In genomic region chr5:125532191-125532544, GRCm38 (mm10) we compare ENCODE assay signal across 8 mouse cellular contexts. TPM values are rescaled to one million over a fixed set of nuclear protein-coding genes. Genes with fewer than 3 reads are reported as not detected.
A peak's percentile ranks its signal among the peaks of the same experiment; 100 is the strongest.
DNase-seq lines count a peak whose midpoint lies in the region; ATAC-seq and TF ChIP-seq lines count a peak whose summit lies in the region.

No protein-coding gene starts in this region.

- H3K4me2 ChIP-seq in lung, embryonic 14.5 days = peak overlapping the region; percentile 70
- H3K4me2 ChIP-seq in forebrain, embryonic 12.5 days = peak overlapping the region; percentile 94
- peak overlapping the region; percentile 86 for H3K4me2 ChIP-seq in stomach, embryonic 15.5 days

- no peaks in the 10 kb centered on the region for H3K36me3 ChIP-seq in lung, embryonic 14.5 days (ENCODE audit: insufficient read depth)
- H3K36me3 ChIP-seq in forebrain, embryonic 12.5 days (replicated peaks) = no peaks in the 10 kb centered on the region
- H3K36me3 ChIP-seq in stomach, embryonic 15.5 days = no peaks in the 10 kb centered on the region

- intact Hi-C loops in gastrocnemius, postnatal 14 days (cut with DNase I; ENCODE audit: low total_unique reads) = no loop called here

- peak overlapping the region; percentile 20; the same call in 1 of the 2 replicates for H3K9ac ChIP-seq in lung, embryonic 14.5 days
- peak overlapping the region; percentile 62 for H3K9ac ChIP-seq in forebrain, embryonic 12.5 days
- 0 out of 2 replicates have a peak overlapping the region, but pooled peaks have one; percentile 4 for H3K9ac ChIP-seq in stomach, embryonic 15.5 days

- no peak for TF ChIP-seq POLR2A in lung, adult 2 months (IDR thresholded peaks at IDR 0.05; ENCODE audit: borderline replicate concordance, extremely low read depth, low read depth, low read length)

- H3K27ac ChIP-seq in lung, embryonic 14.5 days (ENCODE audit: low read depth) = no peak overlapping the region
- H3K27ac ChIP-seq in forebrain, embryonic 12.5 days = 0 out of 2 replicates have a peak overlapping the region, but pooled peaks have one; percentile 13
- no peak overlapping the region for H3K27ac ChIP-seq in stomach, embryonic 15.5 days

- H3K27me3 ChIP-seq in lung, embryonic 14.5 days (ENCODE audit: insufficient read depth, low read length) = peaks cover 68% of the 10 kb centered on the region
- H3K27me3 ChIP-seq in forebrain, embryonic 12.5 days = peaks cover 87% of the 10 kb centered on the region
- peaks cover 77% of the 10 kb centered on the region for H3K27me3 ChIP-seq in stomach, embryonic 15.5 days (replicated peaks)

- TF ChIP-seq CTCF in lung, embryonic 14.5 days (IDR thresholded peaks at IDR 0.05; ENCODE audit: low read depth) = no peak
- no peak for TF ChIP-seq CTCF in lung, adult 2 months (IDR thresholded peaks at IDR 0.05; ENCODE audit: insufficient read depth, low read length)

- no peaks in the 10 kb centered on the region for H3K9me3 ChIP-seq in lung, embryonic 14.5 days (ENCODE audit: low read depth, low read length)
- H3K9me3 ChIP-seq in forebrain, embryonic 12.5 days = no peaks in the 10 kb centered on the region
- H3K9me3 ChIP-seq in stomach, embryonic 15.5 days = no peaks in the 10 kb centered on the region

- H3K4me1 ChIP-seq in lung, embryonic 14.5 days (ENCODE audit: insufficient read depth) = no peaks in the 10 kb centered on the region
- no peaks in the 10 kb centered on the region; the same call in 1 of the 2 replicates for H3K4me1 ChIP-seq in lung, adult 2 months (ENCODE audit: control insufficient read depth, insufficient read depth, low read length)
- peaks cover 41% of the 10 kb centered on the region for H3K4me1 ChIP-seq in forebrain, embryonic 12.5 days
- peaks cover 20% of the 10 kb centered on the region for H3K4me1 ChIP-seq in stomach, embryonic 15.5 days

- peak; percentile 74 for ATAC-seq in lung, embryonic 14.5 days (ENCODE audit: insufficient read depth)
- ATAC-seq in forebrain, embryonic 12.5 days (ENCODE audit: low FRiP score) = peak; percentile 80
- peak; percentile 77 for ATAC-seq in stomach, embryonic 15.5 days (ENCODE audit: insufficient read depth, low FRiP score, low read depth)

- WGBS in lung, embryonic 14.5 days = 0% methylated on average over 12 of the region's 30 CpGs
- WGBS in lung, adult 2 months = 1% methylated on average over 22 of the region's 30 CpGs
- WGBS in forebrain, embryonic 12.5 days = under 1% methylated on average over 30 of the region's 30 CpGs
- 0% methylated on average over 30 of the region's 30 CpGs for WGBS in stomach, embryonic 15.5 days

- peak overlapping the region; percentile 43 for H3K4me3 ChIP-seq in lung, embryonic 14.5 days (ENCODE audit: low read depth, low read length)
- no peak overlapping the region for H3K4me3 ChIP-seq in lung, adult 2 months (replicated peaks; ENCODE audit: extremely low read depth, low read depth, low read length)
- H3K4me3 ChIP-seq in forebrain, embryonic 12.5 days (replicated peaks) = peak overlapping the region; percentile 59
- peak overlapping the region; percentile 44 for H3K4me3 ChIP-seq in stomach, embryonic 15.5 days (replicated peaks)

- peak; percentile 78 for DNase-seq in lung, embryonic 14.5 days
- DNase-seq in lung, adult 2 months = no peak
- peak; percentile 66 to 76 for DNase-seq in layer of hippocampus, postnatal 10 days (ENCODE audit: low spot score in 2 of 2)
- DNase-seq in mesoderm, embryonic 11.5 days (ENCODE audit: low read depth, low spot score) = peak; percentile 67
- no peak for DNase-seq in B cell, adult 2 months
- DNase-seq in gastrocnemius, postnatal 14 days = no peak

RNA-seq across cellular contexts. Expression of gene Tmem132b, which starts 0.6 kb away (rescaled TPM):
- not detected in 2 replicates for polyA plus RNA-seq in lung, embryonic 14.5 days (2014; fragmentation: Nextera tagmentation; extraction: Ambion mirVana)
- 0.05 and 0.18 TPM in 2 replicates for polyA plus RNA-seq in lung, adult 2 months (2012; rRNA removed)
- polyA plus RNA-seq in forebrain, embryonic 12.5 days (2016; fragmentation: Nextera tagmentation; extraction: Ambion mirVana) = 1.6 and 1.8 TPM in 2 replicates
- 10 to 100 TPM; 82.4 to 84.0 TPM for total RNA-seq in layer of hippocampus, postnatal 10 days (2021)
- 0.34 and 0.62 TPM in 2 replicates for polyA plus RNA-seq in stomach, embryonic 15.5 days (2015; fragmentation: Nextera tagmentation; extraction: Ambion mirVana)
- total RNA-seq in gastrocnemius, postnatal 14 days (2021) = under 1 TPM; 0.11 to 0.18 TPM

RNA-seq across cellular contexts. Expression of gene Aacs, which starts 56.6 kb away (rescaled TPM):
- polyA plus RNA-seq in lung, embryonic 14.5 days (2014; fragmentation: Nextera tagmentation; extraction: Ambion mirVana) = 37.1 and 42.7 TPM in 2 replicates
- 53.0 and 58.6 TPM in 2 replicates for polyA plus RNA-seq in lung, adult 2 months (2012; rRNA removed)
- polyA plus RNA-seq in forebrain, embryonic 12.5 days (2016; fragmentation: Nextera tagmentation; extraction: Ambion mirVana) = 54.8 and 62.3 TPM in 2 replicates
- 100 to 1,000 TPM in 1 of 2 experiments, 10 to 100 TPM in 1; 94.5 to 106 TPM for total RNA-seq in layer of hippocampus, postnatal 10 days (2021)
- polyA plus RNA-seq in stomach, embryonic 15.5 days (2015; fragmentation: Nextera tagmentation; extraction: Ambion mirVana) = 58.8 and 61.4 TPM in 2 replicates
- 1 to 10 TPM; 2.0 to 4.6 TPM for total RNA-seq in gastrocnemius, postnatal 14 days (2021)

Comparison
In these comparisons a context has a peak if more than half of its experiments do, and no peak if none do; other contexts are left out.
1. DNase-seq: peak in lung, embryonic 14.5 days (single experiment), layer of hippocampus, postnatal 10 days (2 of 2) and mesoderm, embryonic 11.5 days (single experiment); none in lung, adult 2 months (single experiment), B cell, adult 2 months (0 of 2) and gastrocnemius, postnatal 14 days (single experiment).
2. H3K9ac ChIP-seq: peak in every context shown above with its lines; median percentile 62 in forebrain, embryonic 12.5 days; 20 in lung, embryonic 14.5 days; 4 in stomach, embryonic 15.5 days.
3. Peak in every context shown above with its lines, with median percentiles within 50 percentile points of each other: ATAC-seq and H3K4me2 ChIP-seq.